10 mouse cellular contexts compared by ENCODE assay signal in genomic region chr15:96491861-96492641, GRCm38 (mm10). TPM values are rescaled to one million over a fixed set of nuclear protein-coding genes. Genes with fewer than 3 reads are reported as not detected.
DNase-seq lines count a peak whose midpoint lies in the region; ATAC-seq and TF ChIP-seq lines count a peak whose summit lies in the region.
"Had no signal": no experiment of that assay in that cellular context is flagged by ENCODE, and none has a peak within 500 bp of the region (broad histone marks: within the 10 kb centered on the region; RNA-seq: fewer than 3 reads in every experiment).

No protein-coding gene starts in this region.

- no peak overlapping the region for H3K9ac ChIP-seq in CH12.LX (ENCODE audit: insufficient read depth, low read depth)
- H3K9ac ChIP-seq in forebrain, postnatal 0 days: no peak overlapping the region

- H3K4me3 ChIP-seq in CH12.LX (replicated peaks in 1 of 3; ENCODE audit: low read depth in 2 of 3, low read length in 2 of 3, poor library complexity in 1 of 3): no peak overlapping the region
- H3K4me3 ChIP-seq in forebrain, postnatal 0 days (ENCODE audit: low read depth, low read length): no peak overlapping the region
- no peak overlapping the region for H3K4me3 ChIP-seq in limb, embryonic 10.5 days
- H3K4me3 ChIP-seq in thymus, adult 2 months (ENCODE audit: control insufficient read depth, insufficient read depth, low read length): no peak overlapping the region

- peak overlapping the region; percentile 11; the same call in 1 of the 2 replicates for H3K4me2 ChIP-seq in CH12.LX (ENCODE audit: insufficient read depth, low read depth, poor library complexity, severe bottlenecking)
- no peak overlapping the region for H3K4me2 ChIP-seq in forebrain, postnatal 0 days (ENCODE audit: low read depth)

- no peak for TF ChIP-seq POLR2A in CH12.LX (IDR thresholded peaks at IDR 0.05; ENCODE audit: low read depth, low read length)
- TF ChIP-seq POLR2A in thymus, adult 2 months (IDR thresholded peaks at IDR 0.05; ENCODE audit: control insufficient read depth, extremely low read depth, insufficient read depth, low read length, poor library complexity): no peak

- no peak for TF ChIP-seq RAD21 in CH12.LX (IDR thresholded peaks at IDR 0.05; ENCODE audit: low read depth, low read length)

- WGBS in forebrain, postnatal 0 days: 29% methylated on average over 13 of the region's 13 CpGs
- WGBS in limb, embryonic 10.5 days: 23% methylated on average over 13 of the region's 13 CpGs
- 76% methylated on average over 12 of the region's 13 CpGs for WGBS in thymus, adult 2 months

- TF ChIP-seq EP300 in CH12.LX (IDR thresholded peaks at IDR 0.05; ENCODE audit: low read length): no peak

- TF ChIP-seq CTCF in CH12.LX (conservative IDR thresholded peaks at IDR 0.05 in 1 of 2, IDR thresholded peaks at IDR 0.05 in 1 of 2; ENCODE audit: low read depth in 2 of 2, low read length in 2 of 2): no peak
- TF ChIP-seq CTCF in forebrain, postnatal 0 days (IDR thresholded peaks at IDR 0.05; ENCODE audit: low read depth): no peak
- no peak for TF ChIP-seq CTCF in thymus, adult 2 months (IDR thresholded peaks at IDR 0.05; ENCODE audit: borderline replicate concordance, control insufficient read depth, extremely low read depth, insufficient read depth, low read length, poor library complexity)

- ATAC-seq in forebrain, postnatal 0 days: no peak
- ATAC-seq in cerebellum, adult (ENCODE audit: insufficient number of reproducible peaks, low FRiP score, low TSS enrichment): no peak

- peaks cover 11% of the 10 kb centered on the region for H3K9me3 ChIP-seq in CH12.LX (replicated peaks; ENCODE audit: low read length)
- no peaks in the 10 kb centered on the region for H3K9me3 ChIP-seq in forebrain, postnatal 0 days (ENCODE audit: low read length)
- no peaks in the 10 kb centered on the region for H3K9me3 ChIP-seq in limb, embryonic 10.5 days (replicated peaks)

- dilution Hi-C loops in CH12.LX (cut with MboI; ENCODE audit: extremely low pct_ligation_motif_present, extremely low pct_unique_long_range_greater_than_20kb, low sequenced_read_pairs): no loop called here

- H3K79me2 ChIP-seq in CH12.LX (replicated peaks; ENCODE audit: control insufficient read depth, extremely low read depth, insufficient read depth, poor library complexity, severe bottlenecking): no peaks in the 10 kb centered on the region

- DNase-seq in CH12.LX (ENCODE audit: extremely low read depth) (peak; percentile 67), ES-CJ7 (ENCODE audit: low read depth, low spot score) (peak; percentile 25)
- peak; percentile 42 for DNase-seq in forebrain, postnatal 0 days
- DNase-seq in limb, embryonic 10.5 days (ENCODE audit: low spot score): peak; percentile 48
- no peak for DNase-seq in layer of hippocampus, adult 18-20 months (ENCODE audit: low spot score in 2 of 2)
- DNase-seq in thymus, adult 2 months: no peak
- DNase-seq: heart, postnatal 4 days; right cerebral cortex, postnatal 25 days had no signal

- no peak overlapping the region for H3K27ac ChIP-seq in CH12.LX (ENCODE audit: insufficient read depth, low read depth)
- H3K27ac ChIP-seq in forebrain, postnatal 0 days (ENCODE audit: low read depth, low read length): peak overlapping the region; percentile 35; the same call in 1 of the 2 replicates
- peak overlapping the region; percentile 77 for H3K27ac ChIP-seq in limb, embryonic 10.5 days
- H3K27ac ChIP-seq in thymus, adult 2 months (ENCODE audit: control insufficient read depth, insufficient read depth, low read length): no peak overlapping the region
- H3K27ac ChIP-seq: macrophage had no signal

- no peaks in the 10 kb centered on the region for H3K27me3 ChIP-seq in CH12.LX (replicated peaks)
- H3K27me3 ChIP-seq in forebrain, postnatal 0 days (ENCODE audit: insufficient read depth, low read length): no peaks in the 10 kb centered on the region
- H3K27me3 ChIP-seq in limb, embryonic 10.5 days (ENCODE audit: low read depth, poor library complexity, severe bottlenecking): no peaks in the 10 kb centered on the region
- no peaks in the 10 kb centered on the region for H3K27me3 ChIP-seq in thymus, adult 2 months (ENCODE audit: control insufficient read depth, insufficient read depth, low read length)

- H3K36me3 ChIP-seq in CH12.LX (replicated peaks in 1 of 2; ENCODE audit: control insufficient read depth in 1 of 2, insufficient read depth in 1 of 2, low read length in 1 of 2): no peaks in the 10 kb centered on the region
- H3K36me3 ChIP-seq in forebrain, postnatal 0 days (ENCODE audit: insufficient read depth): no peaks in the 10 kb centered on the region
- no peaks in the 10 kb centered on the region for H3K36me3 ChIP-seq in limb, embryonic 10.5 days
- H3K36me3 ChIP-seq in thymus, adult 2 months (ENCODE audit: control insufficient read depth, insufficient read depth, low read length): no peaks in the 10 kb centered on the region

- peaks cover 4 to 16% of the 10 kb centered on the region in 2 experiments for H3K4me1 ChIP-seq in CH12.LX (ENCODE audit: control insufficient read depth in 1 of 2, insufficient read depth in 2 of 2)
- peaks cover 14% of the 10 kb centered on the region for H3K4me1 ChIP-seq in forebrain, postnatal 0 days (ENCODE audit: insufficient read depth)
- peaks cover 39% of the 10 kb centered on the region for H3K4me1 ChIP-seq in limb, embryonic 10.5 days
- no peaks in the 10 kb centered on the region for H3K4me1 ChIP-seq in thymus, adult 2 months (replicated peaks; ENCODE audit: control insufficient read depth, insufficient read depth, low read length)

- in situ Hi-C loops in CH12.LX (cut with MboI; ENCODE audit: low pct_ligation_motif_present, low pct_unique_long_range_greater_than_20kb, low sequenced_read_pairs): no loop called here

TF ChIP-seq in CH12.LX, 34 proteins besides CTCF, POLR2A, EP300 and RAD21:
- 0 out of 2 replicates have a peak, but pooled peaks have one; percentile 23 for TF ChIP-seq TCF12 (IDR thresholded peaks at IDR 0.05; ENCODE audit: low read depth, low read length)
- no peak for TF ChIP-seq TBP (conservative IDR thresholded peaks at IDR 0.05; ENCODE audit: low read depth, low read length)
- TF ChIP-seq ETS1 (conservative IDR thresholded peaks at IDR 0.05; ENCODE audit: low read depth, low read length): peak; percentile 69; the same call in 1 of the 2 replicates
- peak; percentile 8; the same call in 1 of the 2 replicates for TF ChIP-seq BHLHE40 (IDR thresholded peaks at IDR 0.05; ENCODE audit: low read depth, low read length)
- TF ChIP-seq CHD2 (IDR thresholded peaks at IDR 0.05; ENCODE audit: low read length): no peak

RNA-seq across cellular contexts. Expression of gene Scaf11, which starts 31.4 kb away (rescaled TPM):
- 57.2 and 63.9 TPM in 2 replicates for total RNA-seq in CH12.LX (2012; rRNA removed)
- total RNA-seq in CH12.LX (2014; rRNA removed): 59.8 and 66.6 TPM in 2 replicates
- polyA plus RNA-seq in CH12.LX (2012; ENCODE audit: insufficient read length, low read depth): 88.0 and 92.0 TPM in 2 replicates
- 30.5 and 40.1 TPM in 2 replicates for total RNA-seq in forebrain, postnatal 0 days (2014; rRNA removed)
- 30.5 and 37.6 TPM in 2 replicates for polyA plus RNA-seq in forebrain, postnatal 0 days (2015; fragmentation: Nextera tagmentation; extraction: Ambion mirVana)
- polyA plus RNA-seq in limb, embryonic 10.5 days (2016; fragmentation: Nextera tagmentation; extraction: Ambion mirVana): 119 and 125 TPM in 2 replicates
- total RNA-seq in layer of hippocampus, adult 18-20 months (2021): 10 to 100 TPM; 56.4 to 57.8 TPM
- 32.4 and 38.3 TPM in 2 replicates for polyA plus RNA-seq in thymus, adult 2 months (2012; rRNA removed)

Comparison
In these comparisons a context has a peak if more than half of its experiments do, and no peak if none do; other contexts are left out.
1. DNase-seq: peak in CH12.LX (single experiment), ES-CJ7 (single experiment), forebrain, postnatal 0 days (single experiment) and limb, embryonic 10.5 days (single experiment); none in layer of hippocampus, adult 18-20 months (0 of 2) and thymus, adult 2 months (single experiment).
2. H3K27ac ChIP-seq: peak in forebrain, postnatal 0 days (single experiment) and limb, embryonic 10.5 days (single experiment); none in CH12.LX (single experiment) and thymus, adult 2 months (single experiment).